Mouse (Mus musculus) frontal cortex, postnatal 10 days (tissue): ENCODE measurements at regions not wholly inside any gene's neighbourhood (a gene's known extent, or its start where the extent isn't known, plus 50 kb on each side); places are given as distances from the start of the nearest gene placed in this dataset.

ENCODE experiments used
- DNase-seq, 2 experiments: peaks; one replicate each; pipeline ENCODE4 v3.0.0; 2022; ENCODE audit warnings: low spot score in 2 of 2, mixed read lengths in 1 of 2

DNA sequence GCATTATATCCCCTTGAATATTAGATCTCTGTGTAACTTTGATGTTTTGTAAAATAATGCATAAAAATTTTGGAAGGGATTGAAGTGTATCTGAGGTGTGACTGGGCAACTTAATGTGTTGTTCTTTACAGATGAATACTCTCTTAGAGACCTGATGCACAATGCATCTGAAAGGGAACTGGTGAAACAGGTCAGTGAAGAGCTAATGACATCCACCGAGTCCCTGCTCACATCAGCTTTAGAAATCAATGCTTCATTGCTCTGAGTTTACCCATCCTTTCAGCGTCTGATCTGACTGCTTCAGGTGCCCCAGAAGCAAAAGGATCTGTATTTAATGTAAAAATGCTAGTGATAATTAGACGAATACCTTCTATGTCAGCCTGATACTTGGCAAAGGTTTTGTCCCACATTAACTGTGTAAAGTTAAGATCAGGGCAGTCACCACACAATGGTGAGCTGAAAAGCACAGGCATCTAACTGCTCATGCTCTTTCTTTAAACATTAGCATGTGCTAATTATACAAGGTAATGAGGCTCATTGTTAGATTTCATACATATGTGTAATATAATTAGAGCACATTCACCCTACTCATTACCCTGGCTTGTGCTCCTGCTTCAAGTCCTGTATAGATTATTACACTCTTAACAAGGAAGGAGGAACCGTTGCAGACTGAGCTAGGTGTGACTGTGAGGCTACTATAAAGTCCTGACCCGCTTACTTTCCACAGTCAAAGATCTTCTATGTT is 204.6 kb upstream of the Tlr4 start:
- DNase-seq: no peak

DNA sequence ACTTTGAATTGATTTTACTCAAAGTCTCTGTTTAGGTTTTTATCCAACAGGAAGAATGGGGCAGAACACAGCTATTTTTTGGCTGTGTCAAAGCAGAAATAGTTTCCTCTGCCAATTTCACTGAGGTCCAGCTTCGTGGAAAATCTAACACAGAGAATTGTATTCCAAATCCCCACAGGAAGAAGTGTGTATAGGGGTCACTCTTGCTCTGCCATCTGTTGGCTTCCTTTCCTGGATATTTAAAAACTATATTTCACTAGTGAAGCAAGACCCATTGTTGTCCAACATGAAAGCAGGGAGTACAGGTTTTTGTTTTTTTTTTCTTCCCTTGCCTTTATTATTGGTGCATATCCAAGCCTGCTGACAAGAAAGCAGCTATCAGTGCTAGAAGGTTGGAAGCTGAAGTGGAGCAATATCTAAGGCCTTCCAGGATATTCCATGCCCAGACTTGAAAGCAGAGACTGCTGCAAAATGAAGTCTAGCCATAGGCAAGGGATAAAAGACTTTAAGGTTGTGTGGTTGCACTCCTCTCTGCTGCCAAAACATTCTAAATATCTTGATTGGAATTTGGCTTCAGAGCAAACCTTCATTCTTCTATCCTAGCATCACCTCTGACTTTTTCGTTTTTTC is 208.5 kb upstream of the Tlr4 start:
- DNase-seq: no peak

DNA sequence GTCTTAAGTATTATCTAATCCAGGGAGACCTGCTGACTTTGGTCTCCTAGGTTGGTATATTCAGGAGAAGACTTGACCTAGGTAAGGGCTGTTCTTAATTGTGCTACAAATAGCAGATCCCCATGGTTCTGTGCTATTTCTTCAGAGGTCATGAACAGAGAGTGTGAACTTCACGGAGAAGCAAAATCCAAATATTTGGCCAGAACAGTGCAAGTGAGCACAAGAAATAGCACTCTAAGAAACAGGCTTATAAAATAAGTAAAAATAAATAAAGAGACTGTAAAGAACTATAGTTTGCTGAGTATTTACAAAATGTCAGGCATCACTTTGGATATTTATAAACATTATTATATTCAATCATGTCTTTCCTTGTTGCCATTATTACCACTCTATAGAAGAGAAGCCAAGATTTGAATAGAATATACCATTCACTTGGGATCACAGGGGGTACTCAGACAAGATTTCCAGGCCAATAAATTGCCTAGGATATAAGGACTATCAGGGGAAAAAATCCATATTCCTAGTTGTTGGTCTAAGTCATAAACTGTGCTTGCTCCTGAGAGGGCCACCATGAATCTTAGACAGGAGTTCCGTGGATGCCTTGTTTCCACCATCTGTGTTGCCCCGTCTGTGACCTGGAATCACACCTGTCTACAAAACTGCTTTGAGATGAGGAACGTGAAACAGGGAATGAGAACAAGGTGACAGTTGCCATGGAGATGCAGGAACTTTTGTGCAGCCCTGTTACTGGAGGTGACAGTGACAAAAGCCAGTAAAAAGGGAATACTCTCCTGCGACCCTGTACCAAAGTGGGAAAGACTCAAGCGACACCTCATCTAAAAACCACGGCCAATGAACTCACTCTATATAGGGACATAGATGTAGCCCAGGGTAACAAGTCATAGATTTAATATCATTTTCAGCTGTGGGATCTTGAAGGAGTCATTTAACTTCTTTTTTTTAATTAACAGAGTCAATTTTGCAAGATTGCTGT is 209.3 kb upstream of the Tlr4 start:
- no peak for DNase-seq

DNA sequence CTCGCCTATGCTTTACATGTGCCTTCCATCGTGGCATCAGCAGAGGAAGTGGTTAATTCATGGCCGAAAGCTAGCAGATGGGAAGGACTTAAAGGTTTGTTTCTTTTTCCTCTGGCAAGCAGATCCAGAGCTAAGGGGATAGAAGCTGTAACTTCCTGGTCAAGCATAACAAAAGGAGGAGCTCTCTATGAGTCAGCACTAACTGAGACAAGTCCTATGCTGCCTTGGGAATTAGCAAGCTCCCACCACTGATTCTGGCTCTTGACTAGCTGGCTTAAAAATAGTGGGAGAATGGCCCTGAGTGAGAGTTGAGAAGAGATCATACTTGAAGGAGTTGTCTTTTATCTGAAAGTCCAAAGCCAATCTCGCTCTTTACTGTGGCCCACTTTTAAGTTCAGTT is 210.3 kb upstream of the Tlr4 start:
- DNase-seq: no peak

DNA sequence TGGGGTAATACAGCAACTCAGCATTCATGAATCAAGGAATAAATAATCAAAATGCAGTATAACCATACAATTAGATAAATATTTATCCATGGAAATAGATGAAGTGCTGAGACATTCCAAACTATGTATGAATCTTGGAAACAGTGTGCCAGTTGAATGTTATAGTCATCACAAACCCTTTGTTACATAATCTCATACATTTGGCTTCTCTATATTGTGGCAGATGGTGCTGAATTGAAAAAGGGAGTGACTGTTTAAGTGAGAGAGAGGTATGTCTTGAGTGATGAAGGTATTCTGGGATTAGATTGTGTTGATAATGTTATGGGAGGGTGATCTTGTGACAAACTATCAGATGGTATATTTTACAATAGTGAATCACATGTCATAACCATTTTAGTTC is 200.4 kb upstream of the Astn2 start:
- no peak for DNase-seq

DNA sequence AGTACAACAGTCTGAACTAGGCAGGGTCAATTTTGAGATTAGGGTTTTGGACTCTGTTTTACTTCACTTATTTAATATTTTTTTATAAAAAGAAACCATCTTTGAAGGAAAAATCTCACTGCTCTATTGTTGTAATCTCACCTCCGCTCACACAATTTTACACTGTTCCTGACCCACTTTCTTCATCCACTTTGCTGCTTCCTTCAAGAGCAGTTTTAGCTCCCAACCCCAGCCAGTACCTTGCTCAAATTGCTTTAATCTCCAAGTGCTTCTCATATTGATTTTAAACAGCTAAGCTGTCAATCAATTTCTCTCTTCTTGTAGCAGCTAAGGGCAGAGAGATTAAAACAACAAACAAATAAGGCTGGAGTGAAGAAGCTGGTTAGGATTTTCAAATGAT is 194.3 kb upstream of the Astn2 start:
- DNase-seq: no peak

DNA sequence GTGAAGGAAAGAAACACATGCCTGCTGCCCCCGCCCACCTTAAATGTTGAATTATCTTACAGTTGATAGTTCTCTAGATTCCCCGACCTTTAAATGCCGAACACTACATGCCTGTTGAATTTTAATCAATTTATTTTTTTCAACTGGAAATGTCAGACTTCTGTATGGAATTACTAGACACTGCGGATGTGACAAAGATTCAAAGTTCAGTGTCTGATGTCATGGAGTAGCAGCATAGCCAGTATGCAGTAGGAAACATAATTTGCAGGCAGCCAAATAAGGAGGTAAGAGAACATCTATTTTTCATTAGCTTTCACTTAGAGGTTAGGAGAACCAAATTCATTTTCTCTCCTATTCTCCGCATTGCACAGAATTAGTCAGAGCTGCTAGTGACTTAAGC is 182.2 kb upstream of the Astn2 start:
- no peak for DNase-seq

DNA sequence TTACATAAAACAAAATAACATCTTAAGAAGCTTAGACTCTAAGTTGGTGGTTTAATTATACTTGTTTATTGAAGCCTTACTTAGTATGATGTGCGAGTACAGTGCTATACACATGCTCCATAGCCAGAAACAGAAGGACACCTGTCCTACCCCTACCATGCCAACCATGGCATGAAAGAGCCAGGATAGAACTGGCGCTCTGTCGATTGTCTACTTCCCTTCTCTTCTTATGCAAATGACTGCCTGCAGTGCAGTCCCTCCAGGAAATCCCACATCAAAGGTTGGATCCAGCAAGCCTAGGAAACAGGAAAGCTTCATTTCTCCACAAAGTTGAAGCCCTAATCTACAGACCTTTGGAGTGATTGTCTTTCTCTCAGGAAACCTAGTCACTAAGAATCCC is 181.8 kb upstream of the Astn2 start:
- DNase-seq: no peak

DNA sequence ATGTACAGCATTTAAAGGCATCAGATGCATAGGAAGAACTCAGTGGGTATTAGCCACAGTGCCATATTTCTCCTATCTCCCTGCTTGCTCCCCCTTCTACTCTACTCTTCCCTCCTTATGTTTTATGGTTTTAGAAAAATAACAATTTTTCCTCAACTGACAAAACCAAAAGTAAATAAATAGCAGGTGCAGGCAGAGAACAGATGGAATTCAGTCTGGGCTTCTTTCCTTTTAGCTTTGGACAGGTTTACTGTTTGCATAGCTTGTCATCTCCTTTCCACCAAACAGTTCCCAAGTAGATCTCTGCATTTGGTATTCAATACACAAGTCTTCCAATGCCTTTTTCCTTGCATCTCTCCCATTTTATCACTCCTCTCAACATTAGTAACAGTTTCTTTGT is 152.5 kb upstream of the Astn2 start:
- DNase-seq: no peak

DNA sequence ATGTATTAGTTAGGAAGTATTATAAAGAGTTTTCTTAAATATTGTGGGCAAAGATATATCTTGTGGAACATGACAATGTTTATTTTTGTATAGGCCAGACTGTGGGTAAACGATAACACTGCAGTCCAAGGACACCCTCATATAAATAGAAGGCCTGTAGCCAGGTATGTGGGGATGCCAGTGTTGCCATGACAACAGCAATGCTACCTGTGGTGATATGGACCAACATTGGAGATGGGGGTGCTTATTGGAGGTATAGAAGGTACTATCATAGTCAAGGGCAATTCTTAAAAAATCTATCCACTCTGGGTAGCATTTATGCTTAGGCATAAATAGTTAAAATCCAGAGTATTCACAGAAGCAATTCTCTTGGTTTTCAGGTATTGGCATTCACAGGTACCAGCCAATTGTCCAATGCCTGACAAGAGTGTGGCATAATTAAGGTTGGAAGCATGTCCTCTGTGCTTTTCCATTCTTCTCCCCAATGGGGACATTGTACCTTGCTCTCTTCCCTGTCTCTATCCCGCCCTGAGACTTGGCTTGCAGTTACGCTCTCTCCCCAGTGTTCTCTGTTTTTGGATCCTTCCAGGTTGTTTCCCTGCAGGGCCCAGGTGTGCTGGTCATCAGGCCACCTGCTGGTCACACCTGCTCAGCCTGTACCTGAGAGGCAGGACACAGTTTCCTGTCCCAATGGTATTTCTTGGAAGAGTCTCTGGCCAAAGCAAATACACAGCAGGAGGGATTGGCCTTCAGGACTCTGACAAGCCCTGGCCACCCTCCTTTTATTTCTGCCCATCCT is 146.1 kb upstream of the Astn2 start:
- no peak for DNase-seq

DNA sequence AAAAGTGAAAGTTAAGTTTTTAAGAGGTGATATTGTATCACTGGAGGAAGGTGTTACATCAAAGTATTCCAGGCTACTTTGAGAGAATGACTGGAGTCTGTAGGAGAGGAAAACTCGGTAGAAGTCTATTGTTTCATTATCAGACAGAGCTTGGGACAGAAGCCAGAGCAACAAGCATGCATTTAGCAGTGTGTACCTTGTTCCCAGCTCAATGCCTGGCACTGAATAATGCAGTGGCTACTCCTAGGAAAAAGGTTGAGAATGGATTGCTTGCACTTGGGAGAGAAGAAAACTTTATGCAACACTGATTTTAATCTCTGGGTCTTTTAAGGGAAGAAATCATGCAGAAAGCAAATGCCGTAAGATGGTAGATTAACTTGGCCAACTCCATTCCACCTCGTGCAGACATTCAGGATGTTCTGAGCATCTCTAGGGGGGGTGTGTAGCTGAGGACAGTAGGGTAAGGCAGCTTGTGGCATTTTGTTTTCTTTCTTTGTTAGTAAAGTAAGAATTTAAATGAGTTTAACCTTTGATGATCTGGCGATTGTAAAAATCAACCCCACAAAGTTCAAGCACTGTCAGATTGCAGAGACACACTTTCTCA is 138.5 kb upstream of the Astn2 start:
- no peak for DNase-seq

DNA sequence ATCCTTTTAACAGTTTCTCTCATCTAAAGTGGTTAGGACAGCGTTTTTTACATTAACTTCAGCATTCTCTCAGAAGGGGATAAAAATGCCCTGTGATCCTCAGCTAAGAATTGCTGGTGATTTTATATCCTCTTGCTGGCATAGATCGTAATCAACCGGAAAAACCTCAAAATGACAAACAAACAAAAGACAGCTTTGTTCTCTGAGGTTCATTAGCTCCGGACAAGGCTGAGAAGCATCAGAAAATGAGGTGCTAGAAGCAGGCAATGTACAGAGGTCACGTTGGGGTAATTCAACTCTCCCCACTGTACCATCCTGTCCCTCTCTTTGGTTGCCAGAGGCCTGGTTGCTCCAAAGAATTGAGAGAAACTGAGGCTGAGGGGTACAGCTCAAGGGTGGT is 120.0 kb upstream of the Astn2 start:
- no peak for DNase-seq

DNA sequence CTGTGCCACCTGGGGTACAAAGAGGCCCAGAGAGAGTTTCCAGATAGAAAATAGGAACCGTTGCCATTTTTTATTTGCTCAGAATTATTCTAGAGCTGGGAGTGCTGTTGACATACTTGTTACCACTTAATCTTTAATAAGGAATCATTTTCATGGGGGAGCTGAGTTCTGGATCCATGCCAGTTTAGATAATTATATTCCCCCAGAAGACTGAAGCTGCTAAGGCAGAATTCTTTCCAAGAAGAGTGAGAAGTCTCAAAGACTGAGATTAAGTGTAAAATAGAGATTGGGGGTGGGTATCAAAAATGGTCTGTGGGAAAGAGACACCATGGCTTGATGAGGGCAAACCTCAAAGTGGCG is 119.5 kb upstream of the Astn2 start:
- no peak for DNase-seq

DNA sequence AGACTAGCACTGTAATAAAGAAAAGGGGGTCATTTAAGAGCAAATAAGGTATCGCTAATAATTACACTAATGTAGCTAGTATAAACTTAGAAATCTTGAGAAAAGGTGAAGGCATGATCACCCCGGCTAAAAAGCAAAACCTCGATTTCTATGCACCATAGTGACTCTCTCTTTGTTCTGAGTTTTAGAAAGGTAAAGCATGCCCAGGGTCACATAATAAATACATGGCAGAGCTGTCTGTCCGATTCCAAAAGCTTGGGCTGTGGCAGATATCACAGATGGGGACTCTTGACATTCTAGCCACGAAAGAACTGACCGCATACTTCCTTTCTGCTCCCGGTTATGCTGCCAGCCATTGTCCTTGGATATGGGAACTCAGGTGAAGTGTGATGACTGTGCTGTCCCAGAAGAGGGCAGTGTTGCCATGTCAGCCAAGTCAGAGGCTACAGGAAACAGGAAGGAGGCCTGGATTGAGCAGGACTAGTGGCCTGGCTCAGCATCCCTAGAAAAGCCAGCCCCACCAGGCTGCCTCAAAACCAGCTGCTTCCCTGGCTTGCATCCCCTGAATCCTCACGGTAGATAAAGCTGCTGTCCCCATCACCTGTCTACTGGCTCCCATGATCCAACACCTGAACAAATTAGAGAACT is 119.0 kb upstream of the Astn2 start:
- peak in 1 of 2 experiments; percentile 31 for DNase-seq

DNA sequence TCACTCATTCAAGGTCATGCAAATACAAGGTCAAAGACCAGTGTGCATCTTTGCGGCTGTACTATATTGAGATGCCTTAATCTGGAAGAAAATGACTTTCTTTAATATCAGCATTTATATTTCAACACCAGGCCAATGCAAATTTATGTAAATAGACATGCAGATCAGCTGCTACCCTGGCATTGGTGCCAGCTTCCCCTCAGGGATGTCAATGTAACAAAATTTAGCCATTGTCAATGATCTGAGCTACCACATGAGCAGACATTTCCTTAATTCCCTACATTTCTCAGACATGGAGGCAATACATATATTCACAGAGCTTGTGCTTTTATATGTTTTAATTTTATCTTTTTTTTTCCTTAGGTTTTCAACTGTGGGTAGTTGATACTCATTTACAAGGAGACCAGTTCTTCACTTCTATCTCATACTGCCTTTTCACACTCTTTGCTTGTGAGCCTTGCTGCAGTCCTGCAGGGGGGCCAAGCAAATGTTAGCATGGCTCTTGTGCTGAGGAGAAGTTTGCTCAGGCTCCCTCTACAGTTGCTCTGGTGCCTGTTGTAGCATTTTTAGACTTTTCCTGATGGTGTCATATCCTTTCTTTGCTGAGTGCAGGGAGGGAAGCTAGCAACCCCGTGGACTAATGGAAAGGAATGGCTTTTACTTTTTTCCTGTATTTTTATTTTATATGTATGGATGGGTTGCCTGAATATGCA is 117.8 kb upstream of the Astn2 start:
- DNase-seq: no peak

DNA sequence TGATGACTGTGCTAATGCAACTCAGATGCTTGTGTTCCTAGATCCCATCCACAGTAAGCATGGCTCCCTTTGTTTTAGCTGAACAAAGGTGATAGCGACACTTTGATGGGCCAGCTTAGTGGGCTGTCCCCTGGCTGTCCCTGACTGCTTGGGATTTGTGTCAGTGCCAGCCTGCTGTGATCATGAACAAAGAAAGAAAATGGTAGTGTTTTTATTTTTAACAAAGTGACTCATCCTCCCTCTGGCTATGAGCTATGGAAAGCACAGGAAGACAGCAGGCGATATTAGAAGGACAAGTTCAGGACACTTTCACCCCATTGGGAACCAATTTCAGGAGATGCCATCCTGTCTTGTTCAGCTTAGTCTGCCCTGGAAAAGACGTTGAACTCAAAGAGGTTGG is 116.4 kb upstream of the Astn2 start:
- DNase-seq: no peak

DNA sequence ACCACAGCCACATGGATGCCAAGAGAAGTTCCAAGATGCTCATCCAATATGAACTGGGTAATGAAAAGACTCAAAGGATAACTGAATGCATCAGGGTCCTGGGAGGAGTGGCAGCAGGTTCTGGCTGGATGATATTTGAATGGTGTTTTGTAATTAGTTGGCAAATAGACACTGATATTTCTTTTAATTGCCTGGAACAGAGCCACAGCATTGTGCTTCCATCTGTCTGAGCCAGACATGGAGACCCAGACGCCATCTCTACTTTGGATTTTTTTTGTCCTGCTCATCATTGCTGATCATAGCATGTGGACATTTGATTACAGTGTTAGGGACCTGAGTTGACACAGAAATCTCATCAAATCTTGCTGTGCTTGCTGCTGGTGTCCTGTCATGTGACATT is 111.4 kb upstream of the Astn2 start:
- DNase-seq: no peak

DNA sequence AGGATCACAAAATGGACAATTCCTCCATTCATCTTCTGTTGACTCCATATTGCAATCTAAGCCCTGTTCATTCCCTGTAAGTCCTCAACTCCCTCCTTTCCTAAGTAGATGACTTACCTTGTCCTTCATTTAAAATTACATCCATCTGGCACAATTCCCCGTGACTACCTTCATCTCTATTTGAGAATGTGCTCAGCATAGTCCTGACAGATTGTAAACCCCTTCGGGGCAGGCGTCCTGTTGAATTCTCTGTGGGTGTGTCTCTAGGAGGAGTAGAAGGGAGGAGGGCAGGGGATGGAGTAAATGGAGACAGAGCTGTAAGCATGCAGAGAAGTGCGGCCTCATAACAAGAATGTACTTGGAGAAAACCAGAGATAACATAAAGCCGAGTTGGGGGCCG is 79.1 kb upstream of the Astn2 start:
- no peak for DNase-seq

DNA sequence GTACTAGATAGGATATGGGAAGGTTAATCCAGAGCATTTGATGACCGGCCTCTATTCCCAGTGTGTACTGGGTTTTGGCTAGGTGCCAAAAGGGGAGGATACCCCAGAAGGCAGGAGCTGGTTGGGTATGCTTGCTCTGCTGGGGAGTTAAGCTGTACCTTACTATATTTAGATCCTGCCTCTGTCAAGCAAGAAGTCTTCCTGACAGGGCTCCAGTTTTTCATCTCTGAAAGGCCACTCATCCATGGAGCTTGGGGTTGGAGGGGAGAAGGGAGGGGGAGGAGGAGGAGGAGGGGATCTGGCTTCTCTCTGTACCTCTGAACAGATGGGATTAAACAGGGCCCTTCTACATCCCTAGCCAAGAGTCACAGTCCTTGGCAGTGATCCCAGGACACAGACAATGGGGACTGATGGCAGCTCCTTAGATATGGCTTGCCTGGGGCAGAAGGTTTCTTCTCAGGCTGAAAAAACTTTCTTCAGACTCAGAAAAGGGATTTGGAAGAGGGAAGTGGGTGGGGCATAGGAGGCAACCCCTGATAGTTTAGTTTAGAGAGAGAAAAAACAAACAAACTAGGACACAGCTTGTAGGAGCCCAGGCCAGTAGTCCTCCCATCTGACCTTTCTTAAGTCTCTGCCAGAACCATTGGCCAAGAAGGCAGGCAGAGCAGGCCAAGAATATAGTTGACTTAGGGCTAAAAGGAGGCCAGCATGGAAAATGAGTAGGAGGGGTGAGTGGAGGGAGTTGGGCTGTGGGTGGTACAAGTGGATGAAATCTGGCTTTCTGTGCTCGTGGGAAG is 78.3 kb upstream of the Astn2 start:
- peak; percentile 60 to 63 for DNase-seq
